Mouse (Mus musculus) midbrain, postnatal 0 days (tissue): ENCODE measurements around the gene Slc25a25. TPM values are rescaled to one million over a fixed set of nuclear protein-coding genes. Genes with fewer than 3 reads are reported as not detected.

Experiments used
- ATAC-seq: fragments of 200-750 bp; cut with Nextera tagmentation; 2 replicates; pipeline ENCODE4 v1.8.0; 2017; ENCODE audit warnings: moderate number of reproducible peaks, mild to moderate bottlenecking, moderate TSS enrichment, moderate library complexity; ENCODE audit not compliant: low FRiP score
- DNase-seq: peaks from one replicate; pipeline ENCODE4 v3.0.0-alpha.2; 2015; ENCODE audit warnings: low spot score
- H3K27ac ChIP-seq: fragments of 300-500 bp; sonication (generic); 2 replicates; pipeline ENCODE4 v1.5.1; 2014; ENCODE audit warnings: low read depth, mild to moderate bottlenecking, low read length, mixed read lengths
- H3K27me3 ChIP-seq: fragments of 300-500 bp; sonication (generic); 2 replicates; pipeline ENCODE4 v1.6.1; 2014; ENCODE audit warnings: low read length, control low read depth, mixed read lengths; ENCODE audit not compliant: insufficient read depth
- H3K36me3 ChIP-seq: fragments of 300-500 bp; sonication (generic); 2 replicates; pipeline ENCODE4 v1.6.1; 2014; ENCODE audit warnings: low read length, control low read depth, mixed read lengths; ENCODE audit not compliant: insufficient read depth
- H3K4me1 ChIP-seq: fragments of 300-500 bp; sonication (generic); 2 replicates; pipeline ENCODE4 v1.6.1; 2014; ENCODE audit warnings: mild to moderate bottlenecking, control low read depth, antibody characterized with exemption, low read length, mixed read lengths; ENCODE audit not compliant: insufficient read depth
- H3K4me2 ChIP-seq: fragments of 300-500 bp; sonication (generic); 2 replicates; pipeline ENCODE4 v1.6.1; 2014; ENCODE audit warnings: low read depth, mild to moderate bottlenecking, low read length, mixed read lengths; ENCODE audit not compliant: poor library complexity, severe bottlenecking
- H3K4me3 ChIP-seq: fragments of 300-500 bp; sonication (generic); 2 replicates; pipeline ENCODE4 v1.5.1; 2014; ENCODE audit warnings: low read depth, mild to moderate bottlenecking, low read length, moderate library complexity
- H3K9ac ChIP-seq: fragments of 300-500 bp; sonication (generic); replicated peaks from 2 replicates; pipeline ENCODE4 v1.6.1; 2014; ENCODE audit warnings: mild to moderate bottlenecking, low read length, moderate library complexity, mixed read lengths; ENCODE audit not compliant: poor library complexity, severe bottlenecking
- H3K9me3 ChIP-seq: fragments of 300-500 bp; sonication (generic); 2 replicates; pipeline ENCODE4 v1.6.1; 2016; ENCODE audit warnings: low read length, control low read depth
- CTCF ChIP-seq: IDR thresholded peaks from 2 replicates; pipeline ENCODE4 v1.5.1; 2016; ENCODE audit warnings: antibody characterized with exemption, mild to moderate bottlenecking
- WGBS: fragments of 180-500 bp; shearing (Covaris S2); extraction: QIAGEN DNeasy Blood & Tissue Kit; methylation state at CpG from one replicate; pipeline ENCODE4 v1.1.7; 2014; 5-methylcytosine and 5-hydroxymethylcytosine counted together
- polyA plus RNA-seq: library from polyadenylated mRNA; unstranded; fragments of >200 nt; fragmentation: Nextera tagmentation; extraction: Ambion mirVana; gene quantifications from 2 replicates; pipeline ENCODE4 v1.2.1, GENCODE M21; 2015
- total RNA-seq: library from RNA; depleted of rRNA; stranded (reverse); fragments of >200 nt; gene quantifications from 2 replicates; pipeline ENCODE4 v1.2.3, GENCODE M21; 2014

Gene Slc25a25
- total and polyA plus RNA-seq, 2 experiments from 2014 or later = 53.4 to 69.2 TPM

- peaks cover 10% of the 10 kb centered on the region; the same call in 1 of the 2 replicates for H3K36me3 ChIP-seq
- 90% methylated on average over 10 of the region's 10 CpGs for WGBS
- ATAC-seq = no peak
- H3K9me3 ChIP-seq = no peaks in the 10 kb centered on the region
- DNase-seq = no peak
- H3K4me3 ChIP-seq = no peak overlapping the region
- no peaks in the 10 kb centered on the region for H3K27me3 ChIP-seq
- no peak overlapping the region for H3K4me2 ChIP-seq
- TF ChIP-seq CTCF = no peak
- no peak overlapping the region for H3K27ac ChIP-seq
- H3K4me1 ChIP-seq = peaks cover 10% of the 10 kb centered on the region; the same call in 1 of the 2 replicates
- H3K9ac ChIP-seq = no peak overlapping the region
Observed at GRCm38 (mm10) chr2:32454633-32455032, 3.4 kb upstream of the Slc25a25 start.

- H3K9me3 ChIP-seq = no peaks in the 10 kb centered on the region
- peaks cover 10% of the 10 kb centered on the region; the same call in 1 of the 2 replicates for H3K4me1 ChIP-seq
- ATAC-seq (no peak), DNase-seq (no peak)
- no peak for TF ChIP-seq CTCF
- WGBS = 89% methylated on average over 5 of the region's 5 CpGs
- H3K27me3 ChIP-seq = no peaks in the 10 kb centered on the region
- no peak overlapping the region for H3K27ac ChIP-seq
- no peak overlapping the region for H3K4me2 ChIP-seq
- peaks cover 10% of the 10 kb centered on the region; the same call in 1 of the 2 replicates for H3K36me3 ChIP-seq
- no peak overlapping the region for H3K9ac ChIP-seq
- H3K4me3 ChIP-seq = no peak overlapping the region
Observed at GRCm38 (mm10) chr2:32453641-32454303, 2.5 kb upstream of the Slc25a25 start.

GRCm38 (mm10) chr2:32452441-32452971, 1.3 kb upstream of the Slc25a25 start:
- Histone ChIP-seq H3K4me2 (peak overlapping the region; percentile 50), H3K9ac (no peak overlapping the region), H3K9me3 (no peaks in the 10 kb centered on the region), H3K4me1 (peaks cover 10% of the 10 kb centered on the region; the same call in 1 of the 2 replicates), H3K27ac (peak overlapping the region; percentile 58), H3K36me3 (peaks cover 10% of the 10 kb centered on the region; the same call in 1 of the 2 replicates), H3K4me3 (peak overlapping the region; percentile 28), H3K27me3 (no peaks in the 10 kb centered on the region)
- TF ChIP-seq CTCF = peak; percentile 29; the same call in 1 of the 2 replicates
- 96% methylated on average over 16 of the region's 16 CpGs for WGBS
- ATAC-seq (no peak), DNase-seq (no peak)

- Histone ChIP-seq H3K4me1 (peaks cover 10% of the 10 kb centered on the region; the same call in 1 of the 2 replicates), H3K4me3 (peak overlapping the region; percentile 80), H3K36me3 (peaks cover 10% of the 10 kb centered on the region; the same call in 1 of the 2 replicates), H3K9me3 (no peaks in the 10 kb centered on the region), H3K27ac (peak overlapping the region; percentile 91), H3K27me3 (no peaks in the 10 kb centered on the region), H3K4me2 (peak overlapping the region; percentile 66), H3K9ac (no peak overlapping the region)
- no peak for TF ChIP-seq CTCF
- ATAC-seq (peak; percentile 97), DNase-seq (peak; percentile 100)
- WGBS = under 1% methylated on average over 25 of the region's 25 CpGs
Observed at GRCm38 (mm10) chr2:32451870-32452372, 676 bp upstream of the Slc25a25 start.

- DNase-seq (no peak), ATAC-seq (no peak)
- H3K4me3 ChIP-seq = peak within 1 kb of the TSS; percentile 80
- TF ChIP-seq CTCF = no peak
- H3K4me2 ChIP-seq = peak within 1 kb of the TSS; percentile 66
- no peaks in the 10 kb centered on the region for H3K27me3 ChIP-seq
- peaks cover 2% of the 10 kb centered on the region; the same call in 1 of the 2 replicates for H3K36me3 ChIP-seq
- H3K4me1 ChIP-seq = peaks cover 10% of the 10 kb centered on the region; the same call in 1 of the 2 replicates
- no peaks in the 10 kb centered on the region for H3K9me3 ChIP-seq
- WGBS = 74% methylated on average over 15 of the region's 15 CpGs
- H3K27ac ChIP-seq = peak within 1 kb of the TSS; percentile 91
- H3K9ac ChIP-seq = peak within 1 kb of the TSS; percentile 82
Observed at GRCm38 (mm10) chr2:32449761-32450754, 1.2 kb downstream of the Slc25a25 start, which contains the start of gene Naif1. Gene Naif1, plus strand, starts transcription at chr2:32450457.
